Mouse (Mus musculus) cortical plate, adult 2 months (tissue): ENCODE measurements around the gene Dbndd2. TPM values are rescaled to one million over a fixed set of nuclear protein-coding genes. Genes with fewer than 3 reads are reported as not detected.

Experiments
- H3K27ac ChIP-seq: fragments of 200-500 bp; 2 replicates; pipeline ENCODE4 v1.5.1; 2012; ENCODE audit warnings: low read length, control low read depth, inconsistent platforms; ENCODE audit not compliant: insufficient read depth
- H3K4me1 ChIP-seq: fragments of 200-500 bp; 2 replicates; pipeline ENCODE4 v1.6.1; 2011; ENCODE audit warnings: low read length; ENCODE audit not compliant: control insufficient read depth, insufficient read depth
- H3K4me3 ChIP-seq: fragments of 200-500 bp; 2 replicates; pipeline ENCODE4 v1.5.1; 2011; ENCODE audit warnings: mild to moderate bottlenecking, low read length, control low read depth; ENCODE audit not compliant: insufficient read depth
- CTCF ChIP-seq: fragments of 200-500 bp; IDR thresholded peaks from 2 replicates; pipeline ENCODE4 v1.5.1; 2011; ENCODE audit warnings: mild to moderate bottlenecking, control low read depth, low read length; ENCODE audit not compliant: insufficient read depth; ENCODE audit errors: extremely low read depth
- POLR2A ChIP-seq: fragments of 200-500 bp; IDR thresholded peaks from 2 replicates; pipeline ENCODE4 v1.6.1; 2011; ENCODE audit warnings: mild to moderate bottlenecking, low read length, control low read depth; ENCODE audit not compliant: insufficient read depth; ENCODE audit errors: extremely low read depth
- polyA plus RNA-seq: library from polyadenylated mRNA; depleted of rRNA; stranded (reverse); fragments of >200 nt; gene quantifications from 2 replicates; pipeline ENCODE4 v1.2.3, GENCODE M21; 2012

The Dbndd2 gene
- polyA plus RNA-seq, 1 experiment: 313 TPM

GRCm38 (mm10) chr2:164443051-164443437, 42.9 kb upstream of the Dbndd2 start:
- Histone ChIP-seq H3K27ac (peak overlapping the region; percentile 43; the same call in 1 of the 2 replicates), H3K4me1 (no peaks in the 10 kb centered on the region), H3K4me3 (peak overlapping the region; percentile 30)
- no peak for TF ChIP-seq CTCF
- peak; percentile 58; the same call in 1 of the 2 replicates for TF ChIP-seq POLR2A

- TF ChIP-seq CTCF: no peak
- no peak for TF ChIP-seq POLR2A
- Histone ChIP-seq H3K4me3 (peak within 1 kb of the TSS; percentile 30), H3K27ac (peak within 1 kb of the TSS; percentile 43; the same call in 1 of the 2 replicates), H3K4me1 (no peaks in the 10 kb centered on the region)
Observed at GRCm38 (mm10) chr2:164443460-164444000, 42.4 kb upstream of the Dbndd2 start, which contains the start of gene Sdc4. TSS of gene Sdc4 (minus strand) at chr2:164443887.

GRCm38 (mm10) chr2:164444701-164445100, 41.2 kb upstream of the Dbndd2 start:
- no peak overlapping the region for H3K27ac ChIP-seq
- TF ChIP-seq POLR2A: no peak
- TF ChIP-seq CTCF: no peak
- no peaks in the 10 kb centered on the region for H3K4me1 ChIP-seq
- H3K4me3 ChIP-seq: no peak overlapping the region

DNA sequence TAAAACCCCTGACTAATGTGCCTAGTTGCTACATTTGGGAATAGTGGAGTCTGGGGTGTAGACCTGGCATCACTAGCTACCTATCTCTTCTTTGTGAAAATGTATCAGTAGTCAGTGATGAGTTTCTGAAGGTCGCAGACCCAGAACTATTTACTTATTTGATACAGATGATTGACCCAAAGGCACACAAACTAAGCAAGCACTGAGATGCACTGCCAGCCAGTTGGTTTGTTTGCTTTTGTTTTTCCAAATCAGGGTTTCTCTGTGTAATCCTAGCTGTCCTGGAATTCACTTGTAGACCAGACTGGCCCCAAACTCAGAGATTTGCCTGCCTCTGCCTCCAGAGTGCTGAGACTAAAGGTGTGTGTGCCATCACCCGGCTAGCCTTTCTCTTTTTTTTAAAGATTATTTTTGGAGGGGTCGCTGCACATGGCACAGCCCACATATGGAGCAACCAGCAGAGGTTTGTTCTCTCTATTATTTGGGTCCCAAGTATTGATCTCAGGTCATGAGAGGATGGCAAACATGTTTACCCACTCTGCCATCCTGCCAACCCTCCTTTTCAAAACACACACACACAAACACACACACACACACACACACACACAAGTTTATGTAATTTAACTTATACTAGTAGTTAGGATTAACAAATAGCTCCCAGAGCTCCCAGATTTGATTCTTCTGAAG, 40.4 kb upstream of the Dbndd2 start:
- TF ChIP-seq CTCF (no peak), POLR2A (no peak)
- no peaks in the 10 kb centered on the region for H3K4me1 ChIP-seq
- H3K27ac ChIP-seq: no peak overlapping the region

DNA sequence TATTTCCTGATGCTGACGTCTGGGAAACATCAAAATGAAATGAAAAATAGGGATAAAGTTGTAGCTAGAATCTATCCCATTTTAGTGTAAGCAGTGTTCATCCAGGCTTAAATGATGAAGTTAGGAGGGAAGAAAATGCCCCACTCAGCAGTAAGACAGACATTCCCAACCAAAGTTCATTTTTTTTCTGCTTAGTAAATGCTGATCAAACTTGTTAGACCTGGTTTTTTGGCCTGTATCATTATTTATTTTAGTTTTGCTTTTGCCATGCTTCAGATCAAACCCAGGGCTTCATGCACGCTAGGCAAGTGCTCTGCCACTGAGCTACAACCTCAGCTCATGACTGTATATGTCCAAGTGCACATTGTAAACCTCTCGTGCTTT, 39.8 kb upstream of the Dbndd2 start:
- TF ChIP-seq CTCF (no peak), POLR2A (no peak)
- no peak overlapping the region for H3K27ac ChIP-seq
- H3K4me3 ChIP-seq: no peak overlapping the region
- H3K4me1 ChIP-seq: no peaks in the 10 kb centered on the region

More for the DNA sequence above, 40.4 kb upstream of the Dbndd2 start:
- no peak overlapping the region for H3K4me3 ChIP-seq

GRCm38 (mm10) chr2:164448140-164448539, 37.8 kb upstream of the Dbndd2 start:
- TF ChIP-seq CTCF: no peak
- no peak for TF ChIP-seq POLR2A
- Histone ChIP-seq H3K4me1 (no peaks in the 10 kb centered on the region), H3K27ac (no peak overlapping the region), H3K4me3 (no peak overlapping the region)

DNA sequence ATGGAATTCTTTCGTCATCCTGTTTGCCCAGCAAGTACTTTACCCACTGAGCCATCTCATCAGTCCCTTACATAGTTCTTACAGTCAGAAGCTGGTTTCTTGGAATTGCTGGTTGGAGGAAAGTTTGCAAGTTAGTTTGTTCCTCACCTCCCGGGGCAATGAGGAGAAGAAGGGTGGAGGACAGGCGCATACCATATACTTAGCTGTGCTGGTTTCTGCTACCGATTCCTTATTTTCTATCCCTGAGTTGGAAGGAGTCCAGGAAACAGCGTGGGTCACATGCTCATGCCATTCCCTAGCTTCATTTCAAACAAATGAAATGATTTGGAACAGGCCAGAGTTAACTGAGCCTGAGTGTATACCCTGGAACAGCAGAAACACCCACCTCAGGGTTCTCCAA, 37.0 kb upstream of the Dbndd2 start:
- TF ChIP-seq CTCF (no peak), POLR2A (no peak)
- no peak overlapping the region for H3K27ac ChIP-seq
- H3K4me3 ChIP-seq: no peak overlapping the region
- H3K4me1 ChIP-seq: no peaks in the 10 kb centered on the region

DNA sequence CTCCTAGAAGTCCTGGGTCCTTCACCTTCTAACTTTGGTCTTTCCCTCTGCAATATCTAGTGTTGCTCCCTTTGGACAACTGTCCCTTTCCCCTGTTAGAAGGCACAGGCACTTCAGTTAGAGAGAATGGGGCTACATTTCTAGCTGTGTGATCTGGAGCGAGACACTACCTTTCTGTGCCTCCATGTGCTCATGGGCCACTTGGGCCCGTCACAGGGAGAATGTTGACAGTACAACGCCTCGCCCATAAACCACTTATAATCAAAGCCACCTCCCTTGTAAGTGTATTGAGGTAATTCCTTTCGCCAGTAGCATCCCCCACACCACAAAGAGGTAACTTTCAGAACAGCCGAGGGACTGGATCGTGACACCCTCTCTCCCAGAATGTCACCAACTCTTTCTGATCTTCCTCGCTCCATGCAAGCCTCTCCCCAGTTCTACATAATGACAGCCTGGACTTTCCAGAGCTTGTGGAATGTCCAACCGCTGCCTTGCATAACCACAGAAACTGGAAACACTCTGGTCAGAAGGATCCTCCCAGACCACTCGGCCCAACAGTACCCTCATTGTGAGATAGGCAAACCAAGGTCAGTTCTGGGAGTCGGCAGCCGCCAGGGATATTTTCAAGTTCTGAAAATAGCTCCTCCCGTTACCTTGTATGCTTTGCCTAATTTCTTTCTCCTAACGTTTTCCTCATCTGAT, 36.4 kb upstream of the Dbndd2 start:
- H3K4me3 ChIP-seq: no peak overlapping the region
- H3K4me1 ChIP-seq: no peaks in the 10 kb centered on the region; the same call in 1 of the 2 replicates
- H3K27ac ChIP-seq: no peak overlapping the region
- TF ChIP-seq CTCF: no peak
- no peak for TF ChIP-seq POLR2A

- no peak overlapping the region for H3K4me3 ChIP-seq
- TF ChIP-seq CTCF: no peak
- no peak for TF ChIP-seq POLR2A
- no peak overlapping the region for H3K27ac ChIP-seq
- peaks cover 4% of the 10 kb centered on the region; the same call in 1 of the 2 replicates for H3K4me1 ChIP-seq
Observed at GRCm38 (mm10) chr2:164452000-164452676, 33.8 kb upstream of the Dbndd2 start.
